Mouse (Mus musculus) myocyte (in vitro differentiated cells): ENCODE results near the gene Ttc7.

ENCODE experiments used
- CEBPB ChIP-seq: IDR thresholded peaks from 2 replicates; pipeline ENCODE4 v1.6.1; 2011; ENCODE audit warnings: mild to moderate bottlenecking, moderate library complexity; ENCODE audit not compliant: poor library complexity, insufficient read depth, severe bottlenecking
- MAX ChIP-seq: IDR thresholded peaks from one replicate; pipeline ENCODE4 v1.6.1; 2011; ENCODE audit warnings: low read depth, mild to moderate bottlenecking, control low read depth
- POLR2A ChIP-seq: IDR thresholded peaks from one replicate; pipeline ENCODE4 v1.6.1; 2011; ENCODE audit warnings: low read depth, mild to moderate bottlenecking, control low read depth, moderate library complexity; ENCODE audit not compliant: insufficient read length
- POLR2AphosphoS2 ChIP-seq: IDR thresholded peaks from one replicate; pipeline ENCODE4 v1.6.1; 2011; ENCODE audit warnings: low read depth, control low read depth; ENCODE audit not compliant: insufficient read length
- SRF ChIP-seq: IDR thresholded peaks from one replicate; pipeline ENCODE4 v1.6.1; 2011; ENCODE audit warnings: low read depth; ENCODE audit not compliant: control insufficient read depth, insufficient read length
- TCF3 ChIP-seq: IDR thresholded peaks from one replicate; pipeline ENCODE4 v1.6.1; 2011; ENCODE audit warnings: low read depth, control low read depth; ENCODE audit not compliant: insufficient read length
- USF1 ChIP-seq: IDR thresholded peaks from one replicate; pipeline ENCODE4 v1.6.1; 2011; ENCODE audit warnings: low read depth, mild to moderate bottlenecking, control low read depth, moderate library complexity

DNA sequence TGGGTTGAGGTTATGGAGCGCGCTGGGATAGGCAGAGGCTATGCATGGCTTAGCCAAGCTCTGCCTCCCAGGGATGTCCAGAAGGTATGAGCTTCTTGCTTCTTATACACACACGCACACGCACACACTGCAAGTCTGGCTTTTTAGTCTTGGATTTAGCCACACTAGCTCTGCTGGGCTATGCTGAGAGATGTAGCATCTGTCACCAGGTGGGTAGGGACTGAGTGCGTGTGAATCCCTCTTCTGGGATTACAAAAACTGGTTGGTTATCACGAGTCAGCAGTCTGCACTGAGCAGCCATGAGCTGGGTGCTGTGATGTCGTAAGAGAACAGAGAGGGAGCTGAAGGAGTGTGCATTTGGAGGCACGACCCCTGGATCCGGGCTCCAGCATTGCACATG is 40.5 kb downstream of the Ttc7 start:
- TF ChIP-seq POLR2A (no peak), MAX (no peak), USF1 (no peak), TCF3 (no peak), POLR2AphosphoS2 (no peak), SRF (no peak), CEBPB (no peak)
